Mouse (Mus musculus) heart, postnatal 36 days (tissue): ENCODE measurements around the gene Kcnn3. TPM values are rescaled to one million over a fixed set of nuclear protein-coding genes. Genes with fewer than 3 reads are reported as not detected.

Source experiments
- DNase-seq, 2 experiments: peaks; one replicate each; pipeline ENCODE4 v3.0.0; 2021 to 2022
- intact Hi-C: fragments of 180-260 bp; cut with DNase I; formaldehyde crosslinking; loops from one replicate; pipeline ENCODE4 v1.15.1; 2025
- total RNA-seq, 2 experiments: library from RNA; stranded (reverse); gene quantifications; 2 replicates each; pipeline ENCODE4 v1.2.3; 2021

Kcnn3 gene
- total RNA-seq, result 1 to 10 TPM; 1.9 to 2.3 TPM

GRCm38 (mm10) chr3:89519894-89520293 is at the start of gene Kcnn3:
Gene Kcnn3 (plus strand): TSS chr3:89520164.
- intact Hi-C loops, result loop anchor here (2.0 to 10.0 kb wide), 2 partner anchors 59 to 335 kb away; no protein-coding TSS in a partner anchor
- DNase-seq, result peak; percentile 79 to 83

- intact Hi-C loops, result no loop called here
- no peak for DNase-seq
These were observed 47.7 kb upstream of the Kcnn3 start for GRCm38 (mm10) chr3:89472280-89472679.

GRCm38 (mm10) chr3:89473838-89474237 is 46.1 kb upstream of the Kcnn3 start:
- DNase-seq, result no peak
- intact Hi-C loops, result no loop called here

DNA sequence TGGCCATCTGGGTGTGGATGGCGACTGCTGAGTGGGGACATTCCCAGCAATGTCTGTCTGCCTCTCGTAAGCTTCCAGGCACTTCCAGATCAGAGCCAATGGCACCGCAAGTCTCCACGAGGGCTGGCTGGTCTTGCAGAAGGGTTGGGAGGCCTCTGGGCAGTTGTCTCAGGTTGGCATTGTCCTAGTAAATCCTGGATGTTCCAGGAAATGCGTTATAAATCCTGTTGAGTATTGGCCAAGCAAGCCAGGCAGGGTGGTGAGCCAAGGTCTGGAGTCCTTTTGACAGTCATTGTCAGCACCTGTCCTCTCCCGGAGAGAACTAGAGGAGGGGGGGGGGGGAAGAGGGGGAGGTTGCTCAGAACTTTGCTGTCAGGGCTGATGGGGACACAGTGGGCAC is 40.9 kb upstream of the Kcnn3 start:
- intact Hi-C loops, result no loop called here
- no peak for DNase-seq

DNA sequence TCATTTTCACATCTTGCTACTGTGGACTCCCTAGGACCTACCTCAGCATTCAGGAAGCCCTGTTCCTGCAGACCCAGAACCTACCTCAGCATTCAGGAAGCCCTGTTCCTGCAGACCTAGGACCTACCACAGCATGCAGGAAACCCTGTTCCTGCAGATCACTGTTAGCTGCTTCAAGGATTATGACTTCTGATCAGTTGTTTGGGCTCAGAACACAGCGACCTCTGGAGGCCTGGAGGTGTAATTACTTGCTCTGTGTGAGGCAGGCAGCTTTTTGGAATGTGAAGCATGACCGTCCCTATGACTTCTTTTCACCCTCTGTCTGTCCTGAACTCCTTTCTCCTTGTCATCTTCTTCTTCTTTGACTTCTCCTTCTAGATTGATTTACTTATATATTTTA is 38.5 kb upstream of the Kcnn3 start:
- DNase-seq, result peak in 1 of 2 experiments; percentile 26
- intact Hi-C loops, result no loop called here

DNA sequence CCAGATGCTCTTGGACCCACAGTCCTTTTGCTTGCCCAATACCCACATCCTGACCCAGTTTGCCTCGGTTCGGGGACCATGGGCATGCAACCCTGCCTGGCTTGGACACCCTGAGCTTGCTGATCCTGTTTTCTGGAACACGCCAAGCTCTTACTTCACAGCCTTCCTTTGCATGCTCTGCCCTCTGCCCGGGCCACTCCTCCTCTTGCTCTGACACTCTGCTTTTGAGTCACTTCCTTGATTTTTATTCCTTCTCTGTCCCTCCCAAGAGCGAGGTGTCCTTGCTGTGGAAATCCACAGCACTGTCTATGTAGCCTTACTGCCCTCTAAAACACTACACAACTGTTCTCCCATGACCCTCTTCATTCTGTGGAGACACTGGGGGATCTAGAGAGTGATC is 37.7 kb upstream of the Kcnn3 start:
- intact Hi-C loops, result no loop called here
- DNase-seq, result no peak

- DNase-seq, result peak; percentile 80 to 85
- intact Hi-C loops, result loop anchor here (1.0 to 5.0 kb wide), 5 partner anchors 28 to 144 kb away; no protein-coding TSS in a partner anchor
These were observed 35.0 kb upstream of the Kcnn3 start for GRCm38 (mm10) chr3:89484766-89485524.

DNA sequence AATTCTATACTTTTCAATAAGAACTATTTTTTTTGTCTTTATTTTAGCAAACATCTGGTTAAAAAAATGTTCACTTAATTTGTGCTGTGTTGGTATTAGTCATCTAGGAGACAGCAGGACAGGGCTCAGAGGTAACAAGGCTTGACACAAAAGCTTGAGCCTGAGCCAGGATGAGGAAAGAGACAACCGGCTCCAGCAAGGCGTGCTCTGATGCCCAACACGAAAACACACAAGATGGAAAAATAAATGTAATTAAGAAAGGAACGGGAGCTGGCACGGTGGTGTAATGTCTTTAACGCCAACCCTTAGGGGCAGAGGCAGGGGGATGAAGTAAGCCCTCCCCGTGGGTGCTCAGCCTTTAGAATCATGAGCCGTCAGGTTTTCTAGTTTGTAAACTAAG is 33.9 kb upstream of the Kcnn3 start:
- intact Hi-C loops, result loop anchor here (1.0 to 5.0 kb wide), 2 partner anchors 89 to 169 kb away; no protein-coding TSS in a partner anchor
- DNase-seq, result no peak

- intact Hi-C loops, result loop anchor here (1.0 to 5.0 kb wide), 2 partner anchors 90 to 170 kb away; no protein-coding TSS in a partner anchor
- peak in 1 of 2 experiments; percentile 12 for DNase-seq
These were observed 32.9 kb upstream of the Kcnn3 start for GRCm38 (mm10) chr3:89486916-89487702.

DNA sequence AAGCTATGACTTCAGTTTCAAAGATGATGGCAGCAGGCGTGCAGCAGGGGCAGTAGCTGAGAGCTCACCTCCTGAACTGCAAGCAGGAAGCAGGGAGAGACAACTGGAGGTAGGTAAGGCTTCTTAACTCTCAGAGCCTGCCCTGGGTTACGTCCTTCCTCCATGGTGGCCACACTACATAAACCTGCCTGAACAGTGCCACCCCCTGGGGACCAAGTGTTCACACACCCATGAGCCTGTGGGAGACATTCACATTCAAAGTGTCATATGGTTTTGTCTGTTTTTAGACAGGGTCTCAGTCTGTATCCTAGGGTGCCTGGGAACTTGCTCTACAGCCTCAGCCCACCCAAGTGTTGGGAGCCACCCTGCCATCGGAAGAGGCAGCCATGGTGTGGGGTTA is 29.2 kb upstream of the Kcnn3 start:
- intact Hi-C loops, result no loop called here
- DNase-seq, result no peak

DNA sequence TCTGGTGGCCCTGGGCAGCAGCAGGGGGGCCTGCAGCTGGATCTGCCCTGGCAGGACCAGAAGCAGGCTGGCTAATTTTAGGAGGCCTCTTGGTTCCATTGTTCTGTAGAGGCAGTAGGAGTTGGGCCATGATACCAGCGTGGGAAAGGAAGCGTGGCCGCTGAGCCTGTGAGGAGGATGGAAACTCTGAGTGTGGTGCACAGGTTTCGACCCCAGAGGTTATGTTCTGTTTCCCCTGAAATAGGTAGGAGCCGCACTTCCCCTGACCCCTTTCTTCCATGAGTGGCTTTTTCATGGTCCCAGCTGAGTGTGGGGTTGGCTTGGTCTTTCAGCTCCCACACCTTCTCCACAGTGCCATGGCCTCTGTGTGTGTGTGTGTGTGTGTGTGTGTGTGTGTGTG is 28.4 kb upstream of the Kcnn3 start:
- DNase-seq, result no peak
- intact Hi-C loops, result no loop called here

GRCm38 (mm10) chr3:89492701-89493151 is 27.2 kb upstream of the Kcnn3 start:
- intact Hi-C loops, result no loop called here
- no peak for DNase-seq

GRCm38 (mm10) chr3:89494630-89495029 is 25.3 kb upstream of the Kcnn3 start:
- intact Hi-C loops, result no loop called here
- no peak for DNase-seq

DNA sequence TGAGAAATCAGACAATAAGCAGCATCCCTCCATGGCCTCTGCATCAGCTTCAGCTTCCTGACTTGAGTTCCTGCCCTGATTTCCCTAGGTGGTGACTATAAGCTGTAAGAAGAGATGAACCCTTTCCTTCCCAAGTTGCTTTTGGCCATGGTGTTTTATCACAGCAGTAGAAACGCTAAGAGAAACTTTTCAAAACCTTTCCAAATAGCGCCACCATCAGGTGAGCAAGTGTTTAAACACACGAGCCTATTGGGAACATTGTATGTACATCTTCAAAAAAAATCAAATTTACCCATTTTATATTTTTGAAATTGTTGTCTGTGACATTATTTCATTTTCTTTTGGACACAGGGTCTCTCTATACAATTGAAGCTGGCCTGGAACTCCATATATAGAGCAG is 23.6 kb upstream of the Kcnn3 start:
- intact Hi-C loops, result no loop called here
- DNase-seq, result no peak

GRCm38 (mm10) chr3:89499696-89500095 is 20.3 kb upstream of the Kcnn3 start:
- intact Hi-C loops, result no loop called here

GRCm38 (mm10) chr3:89501486-89501885 is 18.5 kb upstream of the Kcnn3 start:
- intact Hi-C loops, result no loop called here
- DNase-seq, result no peak

More at GRCm38 (mm10) chr3:89499696-89500095, 20.3 kb upstream of the Kcnn3 start:
- DNase-seq, result no peak

GRCm38 (mm10) chr3:89502551-89502950 is 17.4 kb upstream of the Kcnn3 start:
- intact Hi-C loops, result no loop called here

DNA sequence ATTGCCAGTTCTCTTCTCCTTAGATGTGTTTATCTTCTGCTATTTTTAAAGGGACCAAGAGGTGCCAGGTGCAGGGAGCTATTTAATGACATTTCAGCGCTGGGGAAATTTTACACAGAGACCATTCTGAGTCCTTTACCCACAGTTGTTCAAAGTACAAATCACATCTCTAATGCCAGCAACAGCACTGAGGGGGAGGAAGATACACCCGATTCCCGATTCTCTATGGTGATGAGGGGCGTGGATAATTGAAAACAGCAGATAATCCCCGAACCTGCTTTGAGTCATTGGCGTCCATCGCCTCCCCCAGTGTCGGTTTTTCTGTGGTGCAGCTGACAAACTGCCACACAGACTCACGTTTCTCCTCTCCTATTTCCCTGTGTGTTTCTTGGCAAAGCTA is 11.9 kb upstream of the Kcnn3 start:
- no peak for DNase-seq
- intact Hi-C loops, result no loop called here

More at GRCm38 (mm10) chr3:89502551-89502950, 17.4 kb upstream of the Kcnn3 start:
- DNase-seq, result no peak

DNA sequence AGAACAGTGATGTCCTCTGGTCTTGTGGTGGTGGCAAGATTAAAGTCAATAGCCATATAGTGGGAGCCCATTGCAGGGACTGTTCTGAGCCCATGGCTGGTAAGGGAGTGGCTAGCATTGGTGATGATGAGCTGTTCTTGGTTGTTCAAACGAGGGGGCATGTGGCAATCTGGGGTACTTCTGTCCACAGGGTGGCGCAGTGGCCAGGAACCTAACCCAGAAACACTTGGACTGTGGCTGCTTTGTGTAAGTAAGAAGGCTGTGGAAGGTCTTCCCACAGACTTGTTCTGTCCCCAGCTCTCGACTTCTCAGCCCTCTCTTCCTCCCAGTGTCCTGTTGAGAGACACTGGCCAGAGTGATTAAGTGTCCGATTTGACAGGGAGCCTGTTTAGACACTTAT is 9.0 kb upstream of the Kcnn3 start:
- peak in 1 of 2 experiments; percentile 38 for DNase-seq
- intact Hi-C loops, result loop anchor here (10.0 kb wide), 1 partner anchor 344 kb away; no protein-coding TSS in a partner anchor

- no peak for DNase-seq
- intact Hi-C loops, result loop anchor here (10.0 kb wide), 1 partner anchor 343 kb away; no protein-coding TSS in a partner anchor
These were observed 8.6 kb upstream of the Kcnn3 start for GRCm38 (mm10) chr3:89511400-89511799.

- peak; percentile 31 to 32 for DNase-seq
- intact Hi-C loops, result loop anchor here (1.0 to 10.0 kb wide), 3 partner anchors 176 to 343 kb away; no protein-coding TSS in a partner anchor
These were observed 7.7 kb upstream of the Kcnn3 start for GRCm38 (mm10) chr3:89512225-89512624.
